Mouse (Mus musculus) right cerebral cortex, postnatal 4 days (tissue): Measurements from ENCODE around the gene Selenow.

Experiments used
- DNase-seq: peaks from one replicate; pipeline ENCODE4 v3.0.0-alpha.2; 2022

The Selenow gene

DNA sequence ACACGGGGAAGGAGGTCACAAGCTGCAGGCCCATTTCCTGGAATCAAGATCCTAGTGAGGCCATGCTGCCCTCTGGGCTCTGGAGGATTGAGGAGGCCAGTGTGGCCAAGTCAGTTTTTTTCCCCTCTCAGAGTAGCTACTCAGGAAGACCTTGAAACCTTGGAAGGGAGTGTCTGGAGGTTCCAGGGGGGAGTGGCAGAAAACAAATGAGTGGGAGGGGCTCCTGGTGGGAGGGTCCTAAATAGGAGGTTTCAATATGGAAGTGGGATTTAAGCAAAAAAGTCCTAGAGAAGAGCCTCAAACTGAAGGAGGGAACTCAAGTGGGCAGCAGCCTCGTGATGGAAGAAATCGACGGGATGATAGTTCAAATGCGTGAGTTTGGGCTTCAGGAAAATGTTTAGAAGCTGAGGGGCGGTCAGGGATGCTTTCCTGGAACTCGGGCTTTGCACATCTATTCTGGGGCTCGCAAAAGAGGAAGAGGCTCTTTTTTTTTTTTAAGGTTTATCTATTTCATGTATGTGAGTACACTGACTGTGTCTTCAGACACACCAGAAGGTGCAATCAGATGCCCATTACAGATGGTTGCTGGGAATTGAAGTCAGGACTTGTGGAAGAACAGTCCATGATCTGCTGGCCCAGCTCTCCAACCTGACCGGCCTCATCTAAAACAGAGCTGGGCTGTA lies 20.7 kb downstream of the Selenow start:
- no peak for DNase-seq

- DNase-seq, result no peak
Observed at GRCm38 (mm10) chr7:15894251-15894650, 28.0 kb downstream of the Selenow start.

DNA sequence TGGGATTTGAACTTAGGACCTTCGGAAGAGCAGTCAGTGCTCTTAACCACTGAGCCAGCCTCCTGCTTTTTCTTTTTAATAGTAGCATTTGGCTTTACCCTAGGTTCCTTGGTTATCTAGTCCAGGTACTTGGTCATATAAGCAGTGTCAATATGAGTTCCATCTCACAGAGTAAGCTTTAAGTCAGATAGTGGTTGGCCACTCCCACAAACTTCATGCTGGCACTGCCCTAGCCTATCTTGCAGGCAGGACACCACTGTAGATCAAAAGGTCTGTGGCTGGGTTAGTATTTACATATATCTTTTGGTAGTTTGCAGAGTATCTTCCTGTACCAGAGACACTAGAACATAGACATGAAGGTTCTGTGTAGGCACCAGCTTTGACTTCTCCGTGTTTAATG lies 38.1 kb downstream of the Selenow start:
- no peak for DNase-seq

DNA sequence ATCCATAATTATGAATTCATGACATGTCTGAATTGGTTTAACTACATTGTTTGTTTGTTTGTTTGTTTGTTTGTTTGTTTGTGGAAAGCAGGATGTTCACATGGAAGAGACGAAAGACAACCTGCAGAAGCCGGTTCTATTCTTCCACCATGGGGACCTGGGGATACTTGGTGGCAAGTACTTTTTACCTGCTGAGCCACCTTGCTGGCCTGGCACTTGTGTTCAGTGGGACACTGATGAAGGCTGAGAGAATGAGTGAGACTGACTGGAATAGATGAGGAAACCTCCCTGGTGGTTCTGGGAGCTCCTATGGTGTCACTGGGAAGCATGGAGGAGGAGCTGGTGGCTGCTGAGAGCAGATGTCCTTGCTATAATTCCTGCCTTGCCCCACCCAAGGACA lies 39.9 kb downstream of the Selenow start, which contains the start of gene Crxos:
Gene Crxos (plus strand): TSS at position 301 of the 400 bp plus-strand sequence.
- no peak for DNase-seq

- no peak for DNase-seq
Observed at GRCm38 (mm10) chr7:15881831-15882230, 40.4 kb downstream of the Selenow start.

DNA sequence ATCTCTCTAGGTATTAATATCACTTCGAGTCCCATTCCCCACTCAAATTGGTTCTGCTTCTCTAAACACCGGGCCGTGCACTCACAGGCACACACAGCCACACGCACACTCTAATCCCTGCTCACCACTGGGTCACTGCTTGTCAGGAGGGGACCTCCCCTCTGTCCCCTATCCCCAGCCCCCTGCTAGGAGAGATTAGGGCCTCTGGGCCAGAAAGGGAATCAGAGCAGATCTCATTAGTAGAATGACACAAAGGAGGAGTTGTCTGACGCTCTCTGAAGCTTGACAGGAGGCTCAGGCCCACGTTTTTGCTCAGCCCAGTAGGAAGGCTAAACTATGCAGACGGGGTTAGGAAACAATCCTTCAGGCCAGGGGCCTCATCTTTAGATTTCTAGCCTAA lies 40.8 kb downstream of the Selenow start:
- DNase-seq, result no peak

GRCm38 (mm10) chr7:15879756-15880155 lies 42.4 kb downstream of the Selenow start, which contains the start of gene Crx:
Gene Crx, minus strand, starts transcription at chr7:15879968.
- no peak for DNase-seq
